24 mouse cellular contexts compared by ENCODE assay signal in the genomic region with DNA sequence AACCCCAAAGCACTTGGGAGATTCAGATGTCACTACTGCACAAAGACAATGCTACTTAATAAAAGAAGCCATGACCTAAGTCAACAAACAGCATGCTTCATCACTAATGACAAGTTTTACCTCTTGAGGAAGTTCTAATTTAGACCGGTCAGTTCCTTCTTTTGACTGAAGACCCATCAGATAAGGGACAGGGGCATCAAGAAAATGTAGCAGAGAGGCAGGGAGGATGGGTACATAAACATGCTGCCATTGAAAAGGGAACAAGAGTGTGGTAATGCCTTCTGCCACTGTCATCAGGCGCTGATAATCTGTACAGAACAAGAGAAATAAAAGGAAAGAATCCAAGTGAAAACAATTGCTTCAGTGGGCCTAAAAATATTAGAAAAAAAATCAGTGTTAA. TPM values are rescaled to one million over a fixed set of nuclear protein-coding genes. Genes with fewer than 3 reads are reported as not detected.
DNase-seq lines count a peak whose midpoint lies in the region; ATAC-seq and TF ChIP-seq lines count a peak whose summit lies in the region.
"Had no signal": no experiment of that assay in that cellular context is flagged by ENCODE, and none has a peak within 500 bp of the region (broad histone marks: within the 10 kb centered on the region; RNA-seq: fewer than 3 reads in every experiment).

No protein-coding gene starts in this region.

- no peak for TF ChIP-seq POLR2A in MEL (IDR thresholded peaks at IDR 0.05; ENCODE audit: control insufficient read depth in 1 of 2, insufficient read depth in 1 of 2, low read depth in 1 of 2, low read length in 2 of 2, poor library complexity in 1 of 2)

- H3K79me2 ChIP-seq in MEL (ENCODE audit: control insufficient read depth, insufficient read depth, low read length, poor library complexity): no peaks in the 10 kb centered on the region

- TF ChIP-seq CTCF in MEL (IDR thresholded peaks at IDR 0.05 in 2 of 3, conservative IDR thresholded peaks at IDR 0.05 in 1 of 3; ENCODE audit: control insufficient read depth in 1 of 3, insufficient read depth in 1 of 3, low read depth in 2 of 3, low read length in 3 of 3, poor library complexity in 1 of 3, severe bottlenecking in 1 of 3): no peak

- H3K4me1 ChIP-seq in MEL (ENCODE audit: control insufficient read depth in 1 of 2, insufficient read depth in 2 of 2, low read length in 2 of 2): no peaks in the 10 kb centered on the region
- H3K4me1 ChIP-seq: embryonic facial prominence, embryonic 10.5 days; embryonic facial prominence, embryonic 12.5 days; forebrain, embryonic 13.5 days; forebrain, embryonic 15.5 days had no signal

- H3K27me3 ChIP-seq in MEL (ENCODE audit: control insufficient read depth in 1 of 2, insufficient read depth in 2 of 2, low read length in 2 of 2): peaks cover 1 to 2% of the 10 kb centered on the region in 2 experiments; a peak in 2 of 4 replicates
- H3K27me3 ChIP-seq: CH12.LX; embryonic facial prominence, embryonic 12.5 days; forebrain, embryonic 13.5 days; forebrain, embryonic 15.5 days; Patski had no signal

- H3K9me3 ChIP-seq in MEL (replicated peaks; ENCODE audit: insufficient read depth, low read length): no peaks in the 10 kb centered on the region
- H3K9me3 ChIP-seq: embryonic facial prominence, embryonic 10.5 days; embryonic facial prominence, embryonic 12.5 days; forebrain, embryonic 13.5 days; forebrain, embryonic 15.5 days; G1E had no signal

- TF ChIP-seq EP300 in MEL (IDR thresholded peaks at IDR 0.05; ENCODE audit: low read depth in 1 of 2, low read length in 2 of 2): no peak

- no peaks in the 10 kb centered on the region for H3K36me3 ChIP-seq in MEL (ENCODE audit: control insufficient read depth in 1 of 2, insufficient read depth in 2 of 2, low read length in 2 of 2)
- H3K36me3 ChIP-seq: embryonic facial prominence, embryonic 12.5 days; forebrain, embryonic 15.5 days; G1E had no signal

- TF ChIP-seq RAD21 in MEL (IDR thresholded peaks at IDR 0.05; ENCODE audit: low read depth, low read length): no peak

- ATAC-seq in granulocyte monocyte progenitor cell, adult 5-6 weeks (replicated peaks; ENCODE audit: poor library complexity, severe bottlenecking): peak; percentile 52; the same call in 1 of the 2 replicates
- ATAC-seq: activated CD4-positive, CD25-positive, alpha-beta regulatory T cell, adult 4 months; CD4-positive, CD25-positive, alpha-beta regulatory T cell, adult 4 months; forebrain, embryonic 13.5 days; forebrain, embryonic 15.5 days; forebrain, postnatal 0 days; Patski had no signal

- H3K9ac ChIP-seq in MEL (ENCODE audit: control insufficient read depth, low read depth, low read length, poor library complexity, severe bottlenecking): no peak overlapping the region
- H3K9ac ChIP-seq: embryonic facial prominence, embryonic 12.5 days; forebrain, embryonic 13.5 days; forebrain, embryonic 15.5 days; forebrain, postnatal 0 days had no signal

- peak; percentile 10 for DNase-seq in MEL (ENCODE audit: low read depth, low spot score)
- DNase-seq in thymus, postnatal 36 days: no peak
- DNase-seq in embryo, embryonic 11 days: no peak
- DNase-seq in embryo, embryonic 10 days (ENCODE audit: low spot score): no peak
- DNase-seq: adrenal gland, adult 8-10 months; adrenal gland, postnatal 14 days; adrenal gland, postnatal 36 days; B cell, adult 2 months; cerebellum, adult 11-12 months; cerebellum, adult 2 months; cerebellum, adult 9-10 months; cerebellum, postnatal 10 days; cerebellum, postnatal 25 days; forebrain, postnatal 0 days had no signal

- H3K27ac ChIP-seq in MEL (ENCODE audit: control insufficient read depth, low read depth, low read length): no peak overlapping the region
- H3K27ac ChIP-seq: embryonic facial prominence, embryonic 10.5 days; embryonic facial prominence, embryonic 12.5 days; forebrain, embryonic 13.5 days; forebrain, embryonic 15.5 days had no signal

- H3K4me3 ChIP-seq in MEL (ENCODE audit: control insufficient read depth in 1 of 2, insufficient read depth in 1 of 2, low read depth in 2 of 2, low read length in 2 of 2): no peak overlapping the region
- H3K4me3 ChIP-seq: embryonic facial prominence, embryonic 10.5 days; embryonic facial prominence, embryonic 12.5 days; forebrain, embryonic 13.5 days; forebrain, embryonic 15.5 days had no signal

TF ChIP-seq in MEL, 35 proteins besides CTCF, POLR2A, EP300 and RAD21:
- no peak for TF ChIP-seq MAZ (IDR thresholded peaks at IDR 0.05; ENCODE audit: low read depth, low read length)
- TF ChIP-seq GATA1 (IDR thresholded peaks at IDR 0.05; ENCODE audit: low read depth, low read length): peak; percentile 33; the same call in 1 of the 2 replicates
- no peak for TF ChIP-seq HCFC1 (IDR thresholded peaks at IDR 0.05; ENCODE audit: low read depth, low read length)
- TF ChIP-seq MYB (IDR thresholded peaks at IDR 0.05; ENCODE audit: low read depth, low read length): no peak
- TF ChIP-seq MAX (IDR thresholded peaks at IDR 0.05; ENCODE audit: low read length): no peak
- TF ChIP-seq RCOR1 (IDR thresholded peaks at IDR 0.05; ENCODE audit: low read depth, low read length): no peak
- TF ChIP-seq ZKSCAN1 (IDR thresholded peaks at IDR 0.05; ENCODE audit: low read depth, low read length): no peak
- TF ChIP-seq E2F4 (IDR thresholded peaks at IDR 0.05; ENCODE audit: borderline replicate concordance, low read depth, low read length): no peak

RNA-seq across cellular contexts. Expression of a gene that starts 46.7 kb away (rescaled TPM):
- total RNA-seq in MEL (2012; rRNA removed): 0.65 and 1.1 TPM in 2 replicates
- 1 to 10 TPM in 1 of 2 experiments, not detected in 1; 1.3 TPM for polyA plus RNA-seq in MEL (2012; ENCODE audit: insufficient read depth in 1 of 2, insufficient read length in 2 of 2, low read depth in 1 of 2, low replicate concordance in 2 of 2, missing spikeins in 1 of 2)
- 2.0 and 4.0 TPM in 2 replicates for total RNA-seq in granulocyte monocyte progenitor cell, adult 5-6 weeks (2014; fragmentation: Nextera tagmentation)
- 0.67 and 0.95 TPM in 2 replicates for total RNA-seq in granulocyte monocyte progenitor cell, adult 5-6 weeks (2017)
- polyA plus RNA-seq: G1E had no signal
